Mouse (Mus musculus): ENCODE measurements around the gene Utrn.
"Not testable (repeated sequence)": the region's sequence is repeated elsewhere in the genome, so short reads cannot be mapped to it uniquely, and the experiment has no call there.

Gene Utrn

GRCm38 (mm10) chr10:12671608-12672007 lies 197.6 kb downstream of the Utrn start:
- DNase-seq = no peak

GRCm38 (mm10) chr10:12662035-12662434 lies 207.1 kb downstream of the Utrn start:
- DNase-seq = no peak

- no peak for DNase-seq
These were observed 211.0 kb downstream of the Utrn start for GRCm38 (mm10) chr10:12658023-12658744.

- DNase-seq = no peak
These were observed 216.2 kb downstream of the Utrn start for GRCm38 (mm10) chr10:12652988-12653387.

- no peak for DNase-seq
These were observed 223.0 kb downstream of the Utrn start for GRCm38 (mm10) chr10:12646119-12646518.

- DNase-seq = no peak
These were observed 225.8 kb downstream of the Utrn start for GRCm38 (mm10) chr10:12643336-12643735.

GRCm38 (mm10) chr10:12639638-12640037 lies 229.5 kb downstream of the Utrn start:
- DNase-seq = no peak

- DNase-seq = peak; percentile 37
These were observed 235.2 kb downstream of the Utrn start for GRCm38 (mm10) chr10:12633965-12634364.

GRCm38 (mm10) chr10:12630933-12631332 lies 238.2 kb downstream of the Utrn start:
- no peak for DNase-seq

GRCm38 (mm10) chr10:12618397-12618796 lies 250.8 kb downstream of the Utrn start:
- DNase-seq = no peak

- DNase-seq = no peak
These were observed 253.4 kb downstream of the Utrn start for GRCm38 (mm10) chr10:12615723-12616122.

- DNase-seq = no peak
These were observed 254.5 kb downstream of the Utrn start for GRCm38 (mm10) chr10:12614465-12615199.

GRCm38 (mm10) chr10:12612235-12612863 lies 256.8 kb downstream of the Utrn start:
- peak; percentile 46 for DNase-seq

GRCm38 (mm10) chr10:12609896-12610295 lies 259.3 kb downstream of the Utrn start:
- DNase-seq = no peak

GRCm38 (mm10) chr10:12608634-12609033 lies 260.5 kb downstream of the Utrn start:
- no peak for DNase-seq

GRCm38 (mm10) chr10:12607180-12607579 lies 262.0 kb downstream of the Utrn start:
- DNase-seq = not testable (repeated sequence)

GRCm38 (mm10) chr10:12595379-12595778 lies 273.8 kb downstream of the Utrn start:
- no peak for DNase-seq

- DNase-seq = no peak
These were observed 274.2 kb downstream of the Utrn start for GRCm38 (mm10) chr10:12594958-12595357.

GRCm38 (mm10) chr10:12593071-12593470 lies 276.1 kb downstream of the Utrn start:
- no peak for DNase-seq

GRCm38 (mm10) chr10:12591946-12592345 lies 277.2 kb downstream of the Utrn start:
- DNase-seq = peak; percentile 51

- no peak for DNase-seq
These were observed 281.1 kb downstream of the Utrn start for GRCm38 (mm10) chr10:12588051-12588450.

- DNase-seq = no peak
These were observed 281.8 kb downstream of the Utrn start for GRCm38 (mm10) chr10:12587318-12587717.

- no peak for DNase-seq
These were observed 282.3 kb downstream of the Utrn start for GRCm38 (mm10) chr10:12586825-12587224.

- DNase-seq = no peak
These were observed 283.0 kb downstream of the Utrn start for GRCm38 (mm10) chr10:12586200-12586599.

All from kidney, postnatal 14 days (tissue).